Mouse (Mus musculus) ovary, postnatal 10 days (tissue): ENCODE data around the gene Gm20388.
"Not testable (repeated sequence)": the region's sequence is repeated elsewhere in the genome, so short reads cannot be mapped to it uniquely, and the experiment has no call there.

Experiments
- DNase-seq: peaks from one replicate; pipeline ENCODE4 v3.0.0; 2022; ENCODE audit warnings: low spot score

The Gm20388 gene

GRCm38 (mm10) chr8:123421325-123421724 is 3510.7 kb downstream of the Gm20388 start:
- DNase-seq = no peak

- DNase-seq = no peak
Measured at GRCm38 (mm10) chr8:123422056-123422780, 3511.6 kb downstream of the Gm20388 start.

DNA sequence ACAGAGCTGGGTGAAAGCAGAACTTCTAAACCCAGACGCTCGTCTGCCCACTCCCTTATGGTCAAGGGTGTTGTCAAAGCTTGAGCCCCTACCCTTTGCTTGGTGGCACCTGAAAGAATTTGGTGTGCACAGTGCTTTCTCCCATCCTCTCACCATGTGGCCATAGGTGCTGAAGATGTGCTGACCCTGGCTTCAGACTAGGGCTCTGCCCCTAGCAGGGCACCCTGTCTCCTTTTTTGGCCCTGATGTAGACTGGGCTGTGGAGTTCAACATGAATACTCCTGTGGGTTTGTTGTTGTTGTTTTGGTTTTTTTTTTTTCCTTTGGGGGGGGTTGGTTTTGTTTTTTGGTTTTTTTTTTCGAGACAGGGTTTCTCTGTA is 3512.1 kb downstream of the Gm20388 start:
- DNase-seq = no peak

DNA sequence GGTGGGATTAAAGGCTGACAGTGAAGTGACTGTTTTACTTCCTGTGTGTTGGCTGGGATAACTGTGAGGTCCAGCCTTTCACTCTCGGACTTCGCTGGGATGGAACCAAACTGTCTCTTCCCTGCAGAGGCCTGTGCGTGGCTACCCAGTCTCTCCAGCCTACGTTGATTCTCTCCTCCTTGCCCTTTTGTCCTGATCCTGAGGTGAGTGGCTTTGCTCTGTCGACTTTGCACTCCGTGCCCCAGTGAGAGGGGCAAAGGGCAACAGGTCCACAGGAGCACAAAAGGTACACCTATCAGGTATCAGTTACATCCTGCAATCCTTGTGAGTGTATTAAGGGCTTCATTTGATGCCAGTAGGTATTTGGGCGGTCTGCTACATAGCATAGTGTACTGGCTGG is 3512.8 kb downstream of the Gm20388 start, which contains the start of gene Def8:
TSS of gene Def8 (plus strand) at position 87 of the 400 bp plus-strand sequence.
- DNase-seq = no peak

DNA sequence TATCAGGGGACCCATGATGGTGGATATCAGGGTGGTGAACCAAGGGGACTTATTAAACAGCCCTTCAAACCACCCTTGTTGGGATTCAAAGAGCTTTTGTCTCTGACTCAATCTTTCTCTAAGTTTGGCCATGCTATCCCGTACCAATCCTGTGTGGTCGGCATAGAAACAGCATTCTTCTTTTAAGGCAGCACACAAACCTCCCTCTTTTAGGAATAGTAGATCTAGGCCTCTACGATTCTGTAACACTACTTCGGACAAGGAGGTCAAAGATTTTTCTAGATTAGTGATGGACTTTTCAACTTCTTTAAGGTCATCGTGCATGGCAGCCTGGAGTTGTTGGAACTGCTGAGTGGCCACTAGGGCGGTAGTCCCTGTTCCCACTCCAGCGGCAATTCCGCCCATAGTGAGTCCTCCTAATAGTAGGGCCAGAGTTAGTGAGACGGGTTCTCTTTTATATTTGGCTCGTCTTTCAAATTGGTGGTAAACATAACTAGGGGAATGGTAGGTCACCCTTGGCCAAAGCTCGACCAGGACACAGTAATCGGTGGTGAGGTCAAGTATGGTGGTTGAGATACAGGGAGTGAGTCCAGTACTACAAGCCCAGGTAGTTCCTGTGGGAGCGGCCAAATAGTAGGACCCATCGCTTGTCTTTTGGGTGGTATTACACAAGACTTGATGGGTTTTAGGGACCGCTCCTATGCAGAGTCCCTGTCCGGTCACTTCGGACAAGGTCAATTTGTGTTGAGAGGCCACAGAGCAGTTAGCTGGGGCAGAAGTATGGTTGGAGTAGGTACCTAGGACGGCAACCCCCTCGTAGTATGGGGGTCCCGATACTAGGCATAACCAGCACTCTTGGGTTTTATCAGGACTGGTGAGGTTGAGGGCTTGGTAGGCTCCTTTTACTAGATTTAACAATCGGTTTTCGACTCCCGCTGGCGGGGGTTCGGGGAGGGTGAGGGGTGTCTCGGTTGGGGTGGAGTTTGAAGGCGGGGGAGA is 3516.2 kb downstream of the Gm20388 start:
- no peak for DNase-seq

DNA sequence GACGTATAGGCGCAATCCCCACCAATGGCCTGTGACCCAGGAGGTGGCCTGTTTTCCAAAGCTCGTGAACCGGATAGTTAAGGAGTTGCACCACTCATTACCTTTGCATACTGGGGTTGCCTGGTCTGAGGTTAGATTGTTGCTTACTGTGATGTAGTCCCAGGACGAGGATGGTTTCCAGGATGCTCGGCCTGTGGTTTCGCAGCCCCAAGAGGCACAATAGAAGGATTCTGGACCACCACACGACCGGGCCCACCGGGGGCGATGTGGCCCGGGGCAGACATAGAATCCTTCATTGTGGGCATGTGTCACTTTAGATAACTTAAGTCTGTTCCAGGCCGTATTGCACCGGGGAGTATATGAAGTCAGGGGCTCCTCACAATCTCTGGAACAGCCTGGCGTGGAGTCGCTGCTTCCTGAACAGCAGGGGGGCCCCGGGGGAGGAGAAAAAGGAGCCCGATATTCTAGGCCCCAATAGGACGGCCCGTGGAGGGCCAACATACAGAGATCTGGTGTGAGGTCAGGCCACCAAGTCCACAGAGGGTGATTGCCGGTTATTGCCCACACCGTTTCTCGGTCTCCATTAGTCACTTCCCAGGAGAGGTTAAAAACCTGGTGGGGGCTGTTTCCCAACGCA is 3517.1 kb downstream of the Gm20388 start:
- no peak for DNase-seq

- no peak for DNase-seq
Measured at GRCm38 (mm10) chr8:123428343-123428893, 3517.8 kb downstream of the Gm20388 start.

- DNase-seq = no peak
Measured at GRCm38 (mm10) chr8:123428939-123429721, 3518.5 kb downstream of the Gm20388 start.

- DNase-seq = not testable (repeated sequence)
Measured at GRCm38 (mm10) chr8:123429722-123430013, 3519.0 kb downstream of the Gm20388 start.

- DNase-seq = not testable (repeated sequence)
Measured at GRCm38 (mm10) chr8:123430936-123431335, 3520.3 kb downstream of the Gm20388 start.

- no peak for DNase-seq
Measured at GRCm38 (mm10) chr8:123431616-123432365, 3521.2 kb downstream of the Gm20388 start.

- DNase-seq = no peak
Measured at GRCm38 (mm10) chr8:123432381-123432780, 3521.7 kb downstream of the Gm20388 start.

DNA sequence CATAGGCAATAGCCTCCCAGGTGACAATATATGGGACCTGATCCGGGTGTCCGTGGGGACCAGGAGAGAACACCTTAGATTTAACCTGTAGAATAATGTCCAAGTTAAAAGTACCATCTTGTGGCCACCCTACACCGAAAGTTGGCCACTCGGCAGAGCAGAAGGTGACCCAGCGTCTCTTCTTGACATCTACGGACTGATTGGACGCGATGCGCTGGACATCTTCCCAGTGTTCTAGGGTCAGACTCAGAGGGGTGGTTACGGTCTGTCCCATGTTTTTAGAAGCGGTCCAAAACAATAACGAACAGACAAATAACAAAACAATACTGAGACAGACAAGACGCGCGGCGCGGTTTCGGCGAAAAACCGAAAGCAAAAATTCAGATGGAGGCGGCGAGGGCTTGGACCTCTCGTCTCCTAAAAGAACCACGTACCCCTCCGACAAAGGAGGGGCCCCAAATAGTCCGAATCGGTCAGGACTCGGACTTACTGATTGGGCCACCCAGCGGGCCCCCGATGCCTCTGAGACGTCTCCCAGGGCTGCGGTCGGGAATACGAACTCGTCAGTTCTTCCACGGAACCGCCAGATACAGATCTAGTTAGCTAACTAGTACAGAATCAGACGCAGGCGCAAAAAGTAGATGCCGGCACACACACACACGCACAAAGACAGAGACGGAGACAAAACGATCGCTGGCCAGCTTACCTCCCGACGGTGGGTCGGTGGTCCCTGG is 3522.8 kb downstream of the Gm20388 start:
- DNase-seq = not testable (repeated sequence)

GRCm38 (mm10) chr8:123441788-123442187 is 3531.1 kb downstream of the Gm20388 start:
- no peak for DNase-seq

DNA sequence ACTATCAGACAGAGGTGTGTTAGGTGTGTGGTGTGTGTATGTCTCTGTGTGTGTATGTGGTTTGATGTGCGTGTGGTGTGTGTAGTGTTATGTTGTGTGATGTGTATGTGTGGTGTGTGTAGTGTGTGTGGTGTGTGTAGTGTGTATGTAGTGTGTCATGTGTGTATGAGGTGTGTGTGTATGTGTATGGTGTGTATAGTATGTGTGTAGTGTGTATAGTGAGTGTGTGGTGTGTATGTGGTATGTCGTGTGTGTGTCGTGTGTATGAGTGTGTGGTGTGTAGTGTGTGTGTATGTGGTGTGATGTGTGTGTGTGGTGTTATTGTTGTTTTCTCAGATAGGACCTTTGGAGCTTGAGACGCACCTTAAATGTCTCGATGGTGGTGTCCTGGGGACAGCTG is 3531.7 kb downstream of the Gm20388 start:
- no peak for DNase-seq

- DNase-seq = peak; percentile 92
Measured at GRCm38 (mm10) chr8:123442871-123443575, 3532.4 kb downstream of the Gm20388 start.

GRCm38 (mm10) chr8:123443576-123443921 is 3532.9 kb downstream of the Gm20388 start:
- no peak for DNase-seq

DNA sequence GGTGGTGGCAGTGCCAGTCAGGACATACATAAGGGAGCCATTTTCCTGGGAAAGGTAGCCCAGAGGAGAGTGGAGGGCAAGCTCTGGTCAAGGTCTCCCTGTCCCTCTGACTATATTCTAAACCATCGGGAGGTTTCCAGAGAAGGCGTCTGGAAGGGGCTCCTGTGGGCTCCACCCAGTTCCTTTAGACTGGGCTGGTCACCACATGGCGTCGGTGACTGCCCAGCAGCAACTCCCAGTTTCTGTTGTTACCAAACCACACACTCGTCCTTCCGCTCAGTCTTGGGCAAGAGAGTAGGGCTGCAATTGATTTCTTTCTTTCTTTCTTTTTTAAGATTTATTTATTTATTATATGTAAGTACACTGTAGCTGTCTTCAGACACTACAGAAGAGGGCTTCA is 3533.5 kb downstream of the Gm20388 start:
- no peak for DNase-seq

DNA sequence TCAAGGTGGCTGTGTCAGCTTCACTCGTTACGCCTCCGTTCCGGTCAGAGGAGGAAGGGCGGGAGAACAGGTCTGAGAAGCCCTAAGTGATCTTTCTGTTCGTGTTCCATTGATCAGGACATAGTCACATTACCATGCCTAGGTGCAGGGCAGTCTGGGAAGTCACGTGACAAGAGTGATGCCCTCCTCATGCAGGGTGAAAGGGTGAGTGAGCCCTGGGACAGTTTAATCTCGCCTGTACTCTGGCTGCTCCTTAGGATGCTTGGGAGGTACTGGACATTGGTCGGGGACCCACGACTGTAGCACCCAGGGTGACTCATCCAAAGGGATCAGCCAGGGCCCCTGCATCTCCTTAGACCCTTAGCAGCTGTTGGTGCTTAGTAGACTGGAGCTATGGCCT is 3535.3 kb downstream of the Gm20388 start:
- DNase-seq = no peak

DNA sequence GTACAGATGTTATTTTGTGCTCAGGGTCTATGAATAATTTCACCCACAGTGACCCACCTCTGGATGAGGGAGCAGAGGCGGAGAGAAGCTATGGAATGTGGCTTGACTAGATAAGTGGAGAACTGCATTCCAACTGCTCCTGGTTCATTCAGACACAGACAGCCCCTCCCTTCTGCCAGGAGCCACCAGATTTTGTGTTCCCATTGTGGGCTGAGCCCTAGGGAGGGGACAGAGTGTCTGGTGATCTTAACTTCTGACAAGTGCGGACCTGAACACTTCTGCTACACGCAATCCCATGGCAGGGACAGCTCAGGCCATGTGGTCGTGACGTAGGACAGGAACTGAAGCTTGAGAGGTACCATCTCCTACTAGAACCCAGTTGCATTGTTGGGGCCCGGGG is 3536.2 kb downstream of the Gm20388 start:
- DNase-seq = no peak
